Mouse (Mus musculus): ENCODE measurements around the gene Ero1l.

DNA sequence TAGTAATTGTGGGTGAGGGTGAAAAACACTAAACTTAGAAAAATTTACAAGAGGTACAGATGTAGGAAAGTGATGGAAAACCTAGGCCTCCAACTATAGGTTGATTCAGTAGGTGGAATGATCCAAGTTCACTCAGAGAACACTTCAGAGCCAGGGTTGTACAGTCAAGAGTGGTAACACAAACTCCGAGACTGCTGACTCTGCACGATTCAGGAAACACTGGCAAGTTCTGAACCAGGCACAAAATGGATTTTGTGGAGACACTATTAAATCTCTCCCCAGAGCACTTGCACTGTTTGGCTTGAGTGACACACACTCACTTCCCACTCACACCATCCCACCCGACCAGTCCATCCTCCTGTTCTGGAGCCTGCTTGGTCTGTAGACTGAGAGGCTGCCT lies 4.7 kb upstream of the Ero1l start:
- TF ChIP-seq POLR2A (IDR thresholded peaks at IDR 0.05; ENCODE audit: insufficient read depth, low read depth, low read length) (no peak), CTCF (IDR thresholded peaks at IDR 0.05; ENCODE audit: insufficient read depth, low read depth, low read length) (no peak)
